Comparison of ENCODE assay signal across 25 mouse cellular contexts in genomic region chr2:158119145-158119544, GRCm38 (mm10). TPM values are rescaled to one million over a fixed set of nuclear protein-coding genes. Genes with fewer than 3 reads are reported as not detected.
A peak's percentile ranks its signal among the peaks of the same experiment; 100 is the strongest.
DNase-seq lines count a peak whose midpoint lies in the region; ATAC-seq and TF ChIP-seq lines count a peak whose summit lies in the region.
"Had no signal": no experiment of that assay in that cellular context is flagged by ENCODE, and none has a peak within 500 bp of the region (broad histone marks: within the 10 kb centered on the region; RNA-seq: fewer than 3 reads in every experiment).

No protein-coding gene starts in this region.

- TF ChIP-seq EP300 in liver, embryonic 14.5 days (IDR thresholded peaks at IDR 0.05; ENCODE audit: low read depth): peak; percentile 7; the same call in 1 of the 2 replicates

- peaks cover 16% of the 10 kb centered on the region for H3K36me3 ChIP-seq in liver, embryonic 11.5 days (ENCODE audit: control insufficient read depth, insufficient read depth, low read length)
- H3K36me3 ChIP-seq in G1E (replicated peaks): peaks cover 79% of the 10 kb centered on the region
- peaks cover 78% of the 10 kb centered on the region for H3K36me3 ChIP-seq in liver, embryonic 14.5 days (replicated peaks; ENCODE audit: control insufficient read depth, insufficient read depth, low read depth)
- peaks cover 62% of the 10 kb centered on the region for H3K36me3 ChIP-seq in liver, embryonic 16.5 days (ENCODE audit: control insufficient read depth, insufficient read depth)
- H3K36me3 ChIP-seq: embryonic facial prominence, embryonic 13.5 days; forebrain, embryonic 10.5 days; forebrain, embryonic 12.5 days had no signal

- peak overlapping the region; percentile 21; the same call in 1 of the 2 replicates for H3K27ac ChIP-seq in liver, embryonic 11.5 days (ENCODE audit: low read depth, low read length)
- H3K27ac ChIP-seq in liver, embryonic 14.5 days: no peak overlapping the region
- no peak overlapping the region for H3K27ac ChIP-seq in liver, embryonic 16.5 days (ENCODE audit: low read length)
- H3K27ac ChIP-seq: embryonic facial prominence, embryonic 13.5 days; embryonic facial prominence, embryonic 15.5 days; forebrain, embryonic 10.5 days; forebrain, embryonic 12.5 days had no signal

- no peak for DNase-seq in liver, embryonic 11.5 days (ENCODE audit: low spot score)
- DNase-seq in liver: no peak
- no peak for DNase-seq in G1E (ENCODE audit: low spot score)
- DNase-seq in liver, embryonic 14.5 days (ENCODE audit: low read depth in 3 of 3, low spot score in 3 of 3): no peak
- no peak for DNase-seq in kidney, adult 18-20 months
- no peak for DNase-seq in layer of hippocampus, postnatal 14 days (ENCODE audit: low spot score in 2 of 2)
- DNase-seq: adrenal gland, adult 2 months; adrenal gland, postnatal 10 days; adrenal gland, postnatal 25 days; B cell, adult 2 months; cerebellum, adult 11 months; cerebellum, adult 18-20 months; cerebellum, adult 8-10 months; cerebellum, adult 9-11 months; cerebellum, postnatal 14 days; cerebellum, postnatal 36 days; embryo, embryonic 11 days had no signal

- ATAC-seq in liver, embryonic 11.5 days (replicated peaks; ENCODE audit: low FRiP score): peak; percentile 42
- ATAC-seq in G1E (ENCODE audit: extremely low read depth, insufficient number of reproducible peaks, low FRiP score, poor library complexity, severe bottlenecking): peak; percentile 71
- peak; percentile 44; the same call in 1 of the 2 replicates for ATAC-seq in liver, embryonic 14.5 days (ENCODE audit: insufficient read depth)
- peak; percentile 24; the same call in 1 of the 2 replicates for ATAC-seq in liver, embryonic 16.5 days (ENCODE audit: low read depth)
- ATAC-seq: CD4-positive, CD25-positive, alpha-beta regulatory T cell, adult 4 months; forebrain, embryonic 14.5 days had no signal

- H3K4me1 ChIP-seq in liver, embryonic 11.5 days (replicated peaks; ENCODE audit: control insufficient read depth, insufficient read depth, low read length): peaks cover 34% of the 10 kb centered on the region
- peaks cover 79% of the 10 kb centered on the region for H3K4me1 ChIP-seq in G1E (ENCODE audit: insufficient read depth, low read depth, low read length)
- H3K4me1 ChIP-seq in liver, embryonic 14.5 days (replicated peaks; ENCODE audit: control insufficient read depth in 2 of 2, insufficient read depth in 2 of 2, low read length in 1 of 2): peaks cover 3 to 31% of the 10 kb centered on the region in 2 experiments
- H3K4me1 ChIP-seq in liver, embryonic 16.5 days (ENCODE audit: control insufficient read depth, low read depth, low read length): peaks cover 29% of the 10 kb centered on the region

- no peaks in the 10 kb centered on the region for H3K27me3 ChIP-seq in liver, embryonic 11.5 days (replicated peaks; ENCODE audit: control insufficient read depth, insufficient read depth, low read length)
- H3K27me3 ChIP-seq in G1E (ENCODE audit: insufficient read depth, low read length): no peaks in the 10 kb centered on the region
- no peaks in the 10 kb centered on the region for H3K27me3 ChIP-seq in liver, embryonic 14.5 days (ENCODE audit: control insufficient read depth, insufficient read depth, low read length)
- H3K27me3 ChIP-seq in liver, embryonic 16.5 days (ENCODE audit: control insufficient read depth, insufficient read depth, low read depth, low read length): no peaks in the 10 kb centered on the region
- H3K27me3 ChIP-seq: embryonic facial prominence, embryonic 13.5 days; embryonic facial prominence, embryonic 15.5 days; forebrain, embryonic 12.5 days had no signal

- no peaks in the 10 kb centered on the region for H3K9me3 ChIP-seq in liver, embryonic 11.5 days (ENCODE audit: control insufficient read depth, low read length)
- no peaks in the 10 kb centered on the region for H3K9me3 ChIP-seq in G1E (replicated peaks)
- H3K9me3 ChIP-seq in liver, embryonic 14.5 days (ENCODE audit: control insufficient read depth, low read length): no peaks in the 10 kb centered on the region
- no peaks in the 10 kb centered on the region for H3K9me3 ChIP-seq in liver, embryonic 16.5 days (replicated peaks; ENCODE audit: control insufficient read depth, low read length)
- H3K9me3 ChIP-seq: embryonic facial prominence, embryonic 13.5 days; embryonic facial prominence, embryonic 15.5 days; forebrain, embryonic 10.5 days; forebrain, embryonic 12.5 days had no signal

- WGBS in liver, embryonic 11.5 days: 40% methylated on average over 4 of the region's 4 CpGs
- WGBS in liver, embryonic 14.5 days (ENCODE audit: insufficient replicate concordance): 22% methylated on average over 4 of the region's 4 CpGs
- 33% methylated on average over 4 of the region's 4 CpGs for WGBS in liver, embryonic 16.5 days (ENCODE audit: insufficient replicate concordance)

- H3K4me2 ChIP-seq in liver, embryonic 11.5 days: no peak overlapping the region
- no peak overlapping the region for H3K4me2 ChIP-seq in liver, embryonic 14.5 days (ENCODE audit: low read depth)
- no peak overlapping the region for H3K4me2 ChIP-seq in liver, embryonic 16.5 days (ENCODE audit: low read depth, low read length)
- H3K4me2 ChIP-seq: embryonic facial prominence, embryonic 13.5 days; embryonic facial prominence, embryonic 15.5 days; forebrain, embryonic 12.5 days had no signal

- no peak overlapping the region for H3K4me3 ChIP-seq in liver, embryonic 11.5 days (ENCODE audit: low read depth, low read length)
- no peak overlapping the region; the same call in 1 of the 2 replicates for H3K4me3 ChIP-seq in G1E (ENCODE audit: low read depth, low read length)
- H3K4me3 ChIP-seq in liver, embryonic 14.5 days (ENCODE audit: insufficient read depth in 1 of 2, low read depth in 2 of 2, low read length in 2 of 2): no peak overlapping the region
- no peak overlapping the region for H3K4me3 ChIP-seq in liver, embryonic 16.5 days (ENCODE audit: low read depth, low read length)
- H3K4me3 ChIP-seq: embryonic facial prominence, embryonic 13.5 days; embryonic facial prominence, embryonic 15.5 days; erythroblast, embryonic 14.5 days; forebrain, embryonic 10.5 days; forebrain, embryonic 12.5 days had no signal

- no peak for TF ChIP-seq CTCF in G1E (IDR thresholded peaks at IDR 0.05; ENCODE audit: low read depth, low read length)
- TF ChIP-seq CTCF in liver, embryonic 14.5 days (IDR thresholded peaks at IDR 0.05; ENCODE audit: low read depth): no peak

- peak overlapping the region; percentile 30; the same call in 1 of the 2 replicates for H3K9ac ChIP-seq in liver, embryonic 11.5 days (ENCODE audit: low read depth, low read length)
- no peak overlapping the region for H3K9ac ChIP-seq in liver, embryonic 14.5 days (replicated peaks)
- no peak overlapping the region for H3K9ac ChIP-seq in liver, embryonic 16.5 days (ENCODE audit: low read depth, low read length)
- H3K9ac ChIP-seq: embryonic facial prominence, embryonic 13.5 days; embryonic facial prominence, embryonic 15.5 days; forebrain, embryonic 12.5 days had no signal

RNA-seq across cellular contexts. Expression of gene Tgm2, which starts 27.1 kb away (rescaled TPM):
- polyA plus RNA-seq in liver, embryonic 11.5 days (2014; fragmentation: Nextera tagmentation; extraction: Ambion mirVana): 49.5 and 49.7 TPM in 2 replicates
- total RNA-seq in G1E (2014; fragmentation: Nextera tagmentation) (17.2 and 18.7 TPM in 2 replicates), G1E (2017) (23.0 and 23.5 TPM in 2 replicates)
- polyA plus RNA-seq in G1E (2012): 29.8 and 37.0 TPM in 2 replicates
- 41.9 and 44.6 TPM in 2 replicates for polyA plus RNA-seq in liver, embryonic 14.5 days (2012; rRNA removed)
- polyA plus RNA-seq in liver, embryonic 14.5 days (2014; fragmentation: Nextera tagmentation; extraction: Ambion mirVana): 34.6 and 37.7 TPM in 2 replicates
- polyA plus RNA-seq in liver, embryonic 16.5 days (2015; fragmentation: Nextera tagmentation; extraction: Ambion mirVana): 66.2 and 74.3 TPM in 2 replicates
- total RNA-seq in layer of hippocampus, postnatal 14 days (2021): 1 to 10 TPM; 5.8 to 6.0 TPM
